In the genomic region with DNA sequence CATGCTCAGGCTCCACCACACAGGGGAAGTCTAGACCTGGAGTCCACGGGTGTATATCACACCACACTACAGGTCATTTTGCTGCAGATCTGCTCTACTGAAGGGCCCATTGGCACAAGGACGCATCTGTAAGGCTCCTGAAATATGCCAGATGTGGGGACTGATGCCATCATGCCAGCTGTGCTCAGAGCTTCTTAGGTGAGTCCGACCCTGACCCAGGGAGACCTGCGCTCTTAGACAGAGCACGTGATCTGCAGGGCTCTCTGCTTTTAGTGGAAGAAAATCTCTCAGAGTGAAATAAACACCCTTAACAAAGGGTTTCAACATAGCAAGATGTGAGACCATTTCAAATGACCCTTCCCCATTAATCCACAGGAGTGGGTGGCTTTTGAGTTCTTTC, we compare ENCODE assay signal across 15 mouse cellular contexts.
DNase-seq lines count a peak whose midpoint lies in the region; ATAC-seq lines count a peak whose summit lies in the region.
"Had no signal": no experiment of that assay in that cellular context is flagged by ENCODE, and none has a peak within 500 bp of the region (broad histone marks: within the 10 kb centered on the region; RNA-seq: fewer than 3 reads in every experiment).

No protein-coding gene starts in this region.

- H3K4me2 ChIP-seq in heart, embryonic 12.5 days = no peak overlapping the region
- no peak overlapping the region for H3K4me2 ChIP-seq in midbrain, embryonic 12.5 days (replicated peaks)
- no peak overlapping the region for H3K4me2 ChIP-seq in forebrain, embryonic 14.5 days (ENCODE audit: low read length)
- no peak overlapping the region for H3K4me2 ChIP-seq in neural tube, embryonic 12.5 days (replicated peaks)
- no peak overlapping the region for H3K4me2 ChIP-seq in intestine, embryonic 15.5 days (replicated peaks)
- H3K4me2 ChIP-seq: embryonic facial prominence, embryonic 12.5 days; heart, embryonic 15.5 days; limb, embryonic 13.5 days; liver, embryonic 11.5 days had no signal

- no peaks in the 10 kb centered on the region for H3K9me3 ChIP-seq in heart, embryonic 10.5 days
- no peaks in the 10 kb centered on the region for H3K9me3 ChIP-seq in heart, embryonic 12.5 days (replicated peaks)
- no peaks in the 10 kb centered on the region for H3K9me3 ChIP-seq in midbrain, embryonic 12.5 days
- no peaks in the 10 kb centered on the region for H3K9me3 ChIP-seq in midbrain, embryonic 10.5 days (replicated peaks)
- no peaks in the 10 kb centered on the region for H3K9me3 ChIP-seq in forebrain, embryonic 14.5 days (replicated peaks; ENCODE audit: control insufficient read depth, low read length)
- H3K9me3 ChIP-seq in neural tube, embryonic 12.5 days = no peaks in the 10 kb centered on the region
- no peaks in the 10 kb centered on the region for H3K9me3 ChIP-seq in intestine, embryonic 15.5 days
- H3K9me3 ChIP-seq: embryonic facial prominence, embryonic 12.5 days; heart, embryonic 15.5 days; limb, embryonic 13.5 days had no signal

- H3K9ac ChIP-seq in heart, embryonic 12.5 days = no peak overlapping the region
- H3K9ac ChIP-seq in midbrain, embryonic 12.5 days (replicated peaks) = no peak overlapping the region
- H3K9ac ChIP-seq in forebrain, embryonic 14.5 days (ENCODE audit: low read length) = no peak overlapping the region
- no peak overlapping the region for H3K9ac ChIP-seq in neural tube, embryonic 12.5 days
- H3K9ac ChIP-seq in intestine, embryonic 15.5 days = no peak overlapping the region
- H3K9ac ChIP-seq: embryonic facial prominence, embryonic 12.5 days; heart, embryonic 15.5 days; limb, embryonic 13.5 days; liver, postnatal 0 days had no signal

- no peaks in the 10 kb centered on the region for H3K36me3 ChIP-seq in heart, embryonic 10.5 days
- no peaks in the 10 kb centered on the region for H3K36me3 ChIP-seq in heart, embryonic 12.5 days
- H3K36me3 ChIP-seq in midbrain, embryonic 12.5 days = no peaks in the 10 kb centered on the region
- no peaks in the 10 kb centered on the region for H3K36me3 ChIP-seq in midbrain, embryonic 10.5 days
- no peaks in the 10 kb centered on the region for H3K36me3 ChIP-seq in forebrain, embryonic 14.5 days (ENCODE audit: control insufficient read depth, insufficient read depth, low read length)
- no peaks in the 10 kb centered on the region for H3K36me3 ChIP-seq in neural tube, embryonic 12.5 days
- H3K36me3 ChIP-seq in intestine, embryonic 15.5 days = no peaks in the 10 kb centered on the region
- H3K36me3 ChIP-seq: embryonic facial prominence, embryonic 12.5 days; heart, embryonic 15.5 days; limb, embryonic 13.5 days had no signal

- H3K27me3 ChIP-seq in heart, embryonic 10.5 days (ENCODE audit: insufficient read depth, poor library complexity, severe bottlenecking) = no peaks in the 10 kb centered on the region
- no peaks in the 10 kb centered on the region for H3K27me3 ChIP-seq in heart, embryonic 12.5 days (replicated peaks)
- H3K27me3 ChIP-seq in midbrain, embryonic 12.5 days = no peaks in the 10 kb centered on the region
- H3K27me3 ChIP-seq in midbrain, embryonic 10.5 days (ENCODE audit: low read depth, poor library complexity, severe bottlenecking) = no peaks in the 10 kb centered on the region
- no peaks in the 10 kb centered on the region for H3K27me3 ChIP-seq in forebrain, embryonic 14.5 days (replicated peaks; ENCODE audit: control insufficient read depth, insufficient read depth, low read length)
- H3K27me3 ChIP-seq in neural tube, embryonic 12.5 days (replicated peaks) = no peaks in the 10 kb centered on the region
- no peaks in the 10 kb centered on the region for H3K27me3 ChIP-seq in intestine, embryonic 15.5 days (replicated peaks)
- H3K27me3 ChIP-seq: embryonic facial prominence, embryonic 12.5 days; heart, embryonic 15.5 days; limb, embryonic 13.5 days had no signal

- ATAC-seq in heart, embryonic 12.5 days (ENCODE audit: insufficient number of reproducible peaks, low FRiP score) = no peak
- ATAC-seq in midbrain, embryonic 12.5 days (ENCODE audit: low FRiP score, low read depth) = peak; percentile 35; the same call in 1 of the 2 replicates
- ATAC-seq in forebrain, embryonic 14.5 days = peak; percentile 47; the same call in 1 of the 2 replicates
- ATAC-seq in neural tube, embryonic 12.5 days (ENCODE audit: low FRiP score, low read depth) = 0 out of 2 replicates have a peak, but pooled peaks have one; percentile 34
- ATAC-seq in intestine, embryonic 15.5 days = no peak
- ATAC-seq: CD4-positive, CD25-positive, alpha-beta regulatory T cell, adult 4 months; intestine, postnatal 0 days; liver, postnatal 0 days had no signal

- WGBS in heart, embryonic 10.5 days = 73% methylated on average over 5 of the region's 5 CpGs
- WGBS in heart, embryonic 12.5 days = 67% methylated on average over 5 of the region's 5 CpGs
- WGBS in midbrain, embryonic 12.5 days = 82% methylated on average over 5 of the region's 5 CpGs
- 82% methylated on average over 5 of the region's 5 CpGs for WGBS in midbrain, embryonic 10.5 days
- 83% methylated on average over 5 of the region's 5 CpGs for WGBS in forebrain, embryonic 14.5 days
- WGBS in neural tube, embryonic 12.5 days = 87% methylated on average over 5 of the region's 5 CpGs
- 85% methylated on average over 5 of the region's 5 CpGs for WGBS in intestine, embryonic 15.5 days

- DNase-seq in heart, embryonic 10.5 days (ENCODE audit: low spot score) = peak; percentile 22
- no peak for DNase-seq in midbrain, embryonic 10.5 days (ENCODE audit: low spot score)
- no peak for DNase-seq in forebrain, embryonic 14.5 days (ENCODE audit: low spot score)
- no peak for DNase-seq in kidney, adult 9 months

- H3K27ac ChIP-seq in heart, embryonic 10.5 days = no peak overlapping the region
- no peak overlapping the region for H3K27ac ChIP-seq in heart, embryonic 12.5 days (ENCODE audit: poor library complexity, severe bottlenecking)
- no peak overlapping the region for H3K27ac ChIP-seq in midbrain, embryonic 12.5 days (replicated peaks)
- no peak overlapping the region for H3K27ac ChIP-seq in midbrain, embryonic 10.5 days (replicated peaks)
- no peak overlapping the region for H3K27ac ChIP-seq in forebrain, embryonic 14.5 days (ENCODE audit: low read depth, low read length)
- no peak overlapping the region for H3K27ac ChIP-seq in neural tube, embryonic 12.5 days
- no peak overlapping the region for H3K27ac ChIP-seq in intestine, embryonic 15.5 days
- H3K27ac ChIP-seq: embryonic facial prominence, embryonic 12.5 days; heart, embryonic 15.5 days; limb, embryonic 13.5 days had no signal

- no peaks in the 10 kb centered on the region for H3K4me1 ChIP-seq in heart, embryonic 10.5 days
- H3K4me1 ChIP-seq in heart, embryonic 12.5 days (replicated peaks) = no peaks in the 10 kb centered on the region
- no peaks in the 10 kb centered on the region for H3K4me1 ChIP-seq in midbrain, embryonic 12.5 days
- H3K4me1 ChIP-seq in midbrain, embryonic 10.5 days = no peaks in the 10 kb centered on the region
- no peaks in the 10 kb centered on the region for H3K4me1 ChIP-seq in forebrain, embryonic 14.5 days (ENCODE audit: control insufficient read depth, insufficient read depth, low read length)
- H3K4me1 ChIP-seq in neural tube, embryonic 12.5 days = no peaks in the 10 kb centered on the region
- no peaks in the 10 kb centered on the region for H3K4me1 ChIP-seq in intestine, embryonic 15.5 days (replicated peaks)
- H3K4me1 ChIP-seq: embryonic facial prominence, embryonic 12.5 days; heart, embryonic 15.5 days; limb, embryonic 13.5 days had no signal

- H3K4me3 ChIP-seq in heart, embryonic 10.5 days = no peak overlapping the region
- no peak overlapping the region for H3K4me3 ChIP-seq in heart, embryonic 12.5 days
- H3K4me3 ChIP-seq in midbrain, embryonic 12.5 days = no peak overlapping the region
- H3K4me3 ChIP-seq in midbrain, embryonic 10.5 days = no peak overlapping the region
- no peak overlapping the region for H3K4me3 ChIP-seq in forebrain, embryonic 14.5 days (ENCODE audit: low read depth, low read length)
- no peak overlapping the region for H3K4me3 ChIP-seq in neural tube, embryonic 12.5 days
- H3K4me3 ChIP-seq in intestine, embryonic 15.5 days (replicated peaks) = no peak overlapping the region
- H3K4me3 ChIP-seq: embryonic facial prominence, embryonic 12.5 days; heart, embryonic 15.5 days; limb, embryonic 13.5 days had no signal

Comparison
In these comparisons a context has a peak if more than half of its experiments do, and no peak if none do; other contexts are left out.
1. ATAC-seq: peak in midbrain, embryonic 12.5 days (single experiment), forebrain, embryonic 14.5 days (single experiment) and neural tube, embryonic 12.5 days (single experiment); none in heart, embryonic 12.5 days (single experiment) and intestine, embryonic 15.5 days (single experiment).